Mouse (Mus musculus) CD4-positive, CD25-positive, alpha-beta regulatory T cell, adult 4 months (primary cell): ENCODE data around the gene Tmem28. TPM values are rescaled to one million over a fixed set of nuclear protein-coding genes. Genes with fewer than 3 reads are reported as not detected.

Experiments used
- ATAC-seq: one replicate; pipeline ENCODE4 v1.8.0; 2017
- polyA plus RNA-seq, 2 experiments: library from polyadenylated mRNA; unstranded; fragments of 100-300 nt; shearing (Covaris generic); gene quantifications; one replicate each; pipeline ENCODE4 v1.2.1; 2017

The Tmem28 gene
- polyA plus RNA-seq = not detected

DNA sequence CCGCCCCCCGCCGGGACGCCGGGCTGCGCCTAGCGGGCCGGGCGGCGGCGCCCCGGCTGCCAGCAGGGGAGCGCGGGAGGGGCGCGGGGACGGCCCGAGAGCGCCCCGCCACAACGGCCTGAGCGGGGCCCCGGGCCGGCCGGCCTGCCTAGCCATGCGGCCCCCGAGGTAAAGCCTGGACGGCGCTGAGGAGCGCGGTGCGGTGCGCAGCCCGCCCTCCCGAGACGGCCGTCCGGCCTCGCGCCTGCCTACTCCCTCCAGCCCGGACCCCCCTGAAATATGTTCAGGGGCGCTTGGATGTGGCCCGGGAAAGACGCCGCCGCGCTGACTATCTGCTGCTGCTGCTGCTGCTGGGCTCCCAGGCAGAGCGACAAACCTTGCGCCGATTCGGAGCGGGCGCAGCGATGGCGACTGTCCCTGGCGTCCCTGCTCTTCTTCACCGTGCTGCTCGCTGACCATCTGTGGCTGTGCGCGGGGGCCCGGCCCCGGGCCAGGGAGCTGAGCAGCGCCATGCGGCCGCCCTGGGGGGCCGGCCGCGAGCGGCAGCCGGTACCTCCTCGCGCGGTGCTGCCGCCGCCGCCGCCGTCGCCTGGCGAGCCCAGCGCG is at the start of gene Tmem28:
Gene Tmem28, plus strand, starts transcription at position 232 of the 606 bp plus-strand sequence.
- ATAC-seq = no peak

DNA sequence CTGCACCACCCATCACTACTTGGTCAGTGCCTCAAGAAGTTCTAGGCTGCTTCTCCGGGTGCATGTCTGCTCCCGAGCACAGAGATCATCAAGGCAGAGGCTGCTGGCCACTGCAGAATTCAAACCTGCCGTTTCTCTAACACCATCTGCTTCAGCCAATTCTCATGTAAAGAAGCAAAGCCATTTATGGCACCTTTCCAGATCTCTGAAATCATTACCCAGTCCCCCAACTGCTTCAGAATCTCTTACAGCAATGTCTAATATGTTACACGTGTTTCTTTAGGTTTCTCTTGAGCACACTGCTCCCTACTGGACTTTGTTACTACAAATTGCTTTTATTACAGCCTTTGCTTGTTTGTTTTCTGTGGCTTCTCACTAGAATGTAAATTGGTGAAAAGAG is 40.5 kb upstream of the Tmem28 start:
- ATAC-seq = no peak

DNA sequence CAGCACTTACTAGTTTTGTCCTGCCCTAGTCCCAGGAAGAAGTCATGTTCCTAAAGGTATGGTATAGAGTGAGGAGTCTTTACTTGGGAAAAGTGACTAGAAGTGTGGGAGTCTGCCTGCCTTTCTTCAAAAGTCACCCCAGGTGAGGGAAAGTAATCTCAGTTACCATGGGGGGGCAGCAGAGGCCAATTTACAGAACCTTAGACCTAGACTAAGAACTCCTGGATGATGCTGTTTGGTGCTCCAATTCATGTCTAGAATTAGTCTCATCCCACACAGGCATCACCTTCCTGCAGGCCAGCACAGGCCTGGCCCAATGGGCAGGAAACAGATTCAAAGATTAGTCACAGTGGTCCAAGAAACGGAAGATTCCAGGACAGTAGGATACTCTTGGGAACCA is 12.4 kb upstream of the Tmem28 start:
- no peak for ATAC-seq

DNA sequence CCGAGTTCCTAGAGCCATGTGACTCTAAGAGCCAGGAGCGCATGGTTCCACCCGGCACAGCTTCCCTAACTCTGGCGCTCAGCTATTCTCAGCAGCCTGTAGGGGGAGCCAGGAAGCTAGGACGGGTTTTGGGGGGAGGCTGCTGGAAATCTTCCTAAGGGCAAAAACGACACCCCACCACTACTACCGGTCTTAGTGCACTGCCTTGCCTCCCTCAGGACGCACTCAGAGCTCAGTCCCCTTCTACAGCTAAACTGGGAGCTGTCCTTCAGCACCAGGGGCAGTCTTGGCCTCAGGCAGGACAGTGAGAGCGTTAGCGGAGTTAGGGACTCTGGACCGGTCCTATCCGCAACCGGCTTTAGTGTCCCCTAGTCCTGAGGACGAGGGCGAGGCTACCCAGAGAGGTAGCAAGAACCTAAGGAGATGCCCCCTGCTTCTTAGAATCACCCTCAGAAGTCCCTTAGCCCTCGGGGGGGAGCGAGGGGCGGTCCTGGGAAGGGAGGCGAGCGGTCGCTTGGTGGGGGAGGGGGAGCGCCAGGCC is 1.4 kb upstream of the Tmem28 start:
- no peak for ATAC-seq

DNA sequence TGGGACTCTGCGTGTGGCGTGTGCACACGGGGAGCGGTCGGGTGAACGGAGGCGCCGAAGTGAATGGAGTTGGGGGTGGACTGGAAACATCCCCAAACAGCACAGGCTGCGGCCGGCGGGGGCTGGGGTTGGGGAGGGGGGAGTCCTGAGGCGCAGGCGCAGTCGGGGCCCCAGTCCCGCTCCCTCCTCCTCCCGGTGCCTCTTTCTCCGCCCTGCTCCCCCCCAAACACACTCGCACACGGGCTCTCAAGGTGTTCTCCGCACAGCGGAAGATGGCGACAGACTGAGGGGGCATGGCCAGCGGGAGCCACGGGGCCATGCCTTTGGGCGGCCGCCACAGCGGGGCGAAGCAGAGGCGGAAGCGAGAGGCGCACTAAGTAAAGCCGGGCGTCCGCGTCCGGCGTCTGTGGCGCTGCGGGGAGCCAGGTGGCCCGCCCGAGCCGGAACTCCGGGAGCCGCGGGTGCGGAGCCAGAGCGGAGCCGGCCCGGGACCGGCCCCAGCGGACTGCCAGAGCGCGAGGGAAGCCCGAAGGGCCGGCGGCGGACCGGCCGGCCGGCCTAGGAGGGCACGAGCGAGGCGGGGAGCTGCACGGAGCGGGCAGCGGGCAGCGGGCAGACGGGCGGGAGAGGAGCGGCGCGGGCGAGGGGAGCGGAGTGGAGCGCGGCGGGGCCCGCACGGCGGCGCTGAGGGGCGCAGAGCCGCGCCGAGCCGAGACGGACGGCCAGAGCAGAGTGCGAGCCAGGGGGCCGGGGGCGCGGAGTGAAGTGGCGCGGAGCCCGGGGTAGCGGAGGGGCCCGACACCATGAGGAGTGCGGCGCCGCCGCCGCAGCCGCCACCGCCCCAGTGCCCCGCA is 658 bp upstream of the Tmem28 start:
- no peak for ATAC-seq

DNA sequence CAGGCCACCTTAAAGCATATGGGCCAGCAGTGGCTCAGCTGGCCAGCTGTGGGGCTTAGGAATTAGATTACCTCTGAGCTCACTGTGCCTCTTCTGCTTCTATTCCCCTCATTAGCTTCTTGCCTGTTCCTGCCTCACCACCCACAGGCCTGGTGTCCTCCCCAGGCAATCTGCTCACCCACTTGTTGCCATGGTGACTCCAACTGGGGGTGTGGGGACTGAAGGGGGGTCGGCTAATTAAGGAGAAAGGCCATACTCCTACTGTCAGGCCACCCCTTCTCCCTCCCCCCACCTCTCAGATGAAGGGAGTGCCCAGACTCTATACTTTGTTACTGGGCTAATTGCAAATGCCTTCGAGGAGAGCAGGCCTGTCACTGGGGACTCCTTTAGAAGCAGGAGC is 21.3 kb downstream of the Tmem28 start:
- ATAC-seq = no peak

DNA sequence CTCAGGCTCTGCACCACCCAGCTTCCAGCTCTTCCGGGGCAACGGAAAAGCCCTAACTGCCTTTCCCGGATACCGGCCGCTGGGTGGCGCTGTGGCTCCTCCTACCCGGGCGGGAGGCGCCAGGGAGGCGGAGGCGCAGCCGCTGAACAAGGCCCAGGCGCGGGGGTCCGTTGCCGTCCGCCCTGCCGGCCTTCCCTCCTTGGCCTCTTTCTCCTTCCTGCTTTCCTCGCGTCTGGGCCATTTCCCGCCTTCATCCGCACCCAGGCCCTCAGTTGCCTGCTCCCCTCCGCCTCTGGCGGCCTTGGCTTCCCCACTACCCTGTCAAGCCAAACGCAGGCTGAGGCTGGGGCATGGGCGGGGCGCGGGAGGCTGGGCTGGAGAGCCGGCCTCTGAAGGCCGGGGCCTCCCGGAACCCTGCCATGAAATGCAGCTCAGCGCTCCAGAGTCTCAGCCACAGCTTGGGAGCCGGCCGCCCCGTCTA is 32.5 kb downstream of the Tmem28 start:
- ATAC-seq = no peak

DNA sequence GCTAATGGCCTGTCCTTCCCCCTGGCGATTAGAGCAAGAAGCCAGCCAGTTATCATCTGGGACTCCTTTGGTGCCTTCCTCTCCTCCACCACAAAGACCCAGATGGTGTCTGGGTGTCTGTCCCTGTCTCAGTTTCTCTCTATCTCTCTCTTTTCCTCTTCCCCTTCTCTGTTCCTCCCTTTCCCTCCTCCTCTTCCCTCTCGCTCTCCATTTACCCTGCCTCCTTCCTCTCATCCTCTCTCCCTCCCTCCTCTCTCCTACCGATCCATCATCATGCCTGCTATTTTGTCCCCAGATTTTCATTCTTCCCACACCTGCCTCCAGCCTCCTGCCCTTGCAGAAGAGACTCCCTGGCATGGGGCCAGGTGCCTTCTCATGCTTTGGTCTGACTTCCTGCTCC is 33.0 kb downstream of the Tmem28 start:
- ATAC-seq = no peak

DNA sequence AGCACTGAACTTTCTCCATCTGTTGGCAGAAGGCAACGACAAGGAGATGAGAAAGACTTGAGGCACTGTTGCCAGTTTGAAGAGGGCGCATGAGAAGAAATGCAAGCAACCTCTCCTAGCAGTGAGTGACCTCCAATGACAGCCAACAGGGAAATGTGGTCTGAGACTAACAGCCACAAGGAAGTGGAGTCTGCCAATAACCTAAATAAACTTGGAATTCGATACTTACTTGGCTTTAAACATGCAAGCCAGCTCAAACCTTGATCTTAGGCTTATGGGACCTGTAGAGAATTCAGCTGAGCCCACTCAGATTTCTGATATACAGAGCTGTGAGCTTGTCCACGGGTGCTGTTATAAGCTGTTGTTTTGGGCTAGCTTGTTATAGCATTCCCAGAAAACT is 51.4 kb downstream of the Tmem28 start:
- ATAC-seq = no peak

DNA sequence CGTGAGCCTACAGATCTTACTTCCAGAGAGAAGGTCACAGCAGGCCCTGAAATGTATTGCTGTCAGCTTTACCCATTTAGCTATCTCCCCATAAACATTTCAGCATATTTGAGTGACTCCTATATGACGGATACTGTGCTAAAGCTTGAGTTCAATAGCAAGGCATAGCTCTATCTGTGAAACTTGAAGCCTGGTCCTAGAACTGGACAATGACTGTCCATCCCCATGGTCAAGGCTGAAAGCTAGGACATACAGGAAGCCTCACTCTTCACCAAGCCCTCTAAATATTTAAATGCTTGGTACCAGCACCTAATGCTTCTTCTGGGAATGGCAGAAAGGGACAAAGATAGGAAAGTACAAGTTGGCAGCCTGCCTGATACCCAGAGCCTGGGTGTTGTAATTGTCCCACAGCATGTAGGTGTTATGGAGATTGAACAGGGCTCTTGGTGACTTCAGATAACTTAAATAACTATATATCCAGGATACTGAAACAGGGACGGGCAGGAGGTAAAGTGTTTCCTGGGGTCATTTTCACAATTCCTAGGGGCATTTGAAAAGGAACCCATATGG is 51.9 kb downstream of the Tmem28 start:
- ATAC-seq = no peak

DNA sequence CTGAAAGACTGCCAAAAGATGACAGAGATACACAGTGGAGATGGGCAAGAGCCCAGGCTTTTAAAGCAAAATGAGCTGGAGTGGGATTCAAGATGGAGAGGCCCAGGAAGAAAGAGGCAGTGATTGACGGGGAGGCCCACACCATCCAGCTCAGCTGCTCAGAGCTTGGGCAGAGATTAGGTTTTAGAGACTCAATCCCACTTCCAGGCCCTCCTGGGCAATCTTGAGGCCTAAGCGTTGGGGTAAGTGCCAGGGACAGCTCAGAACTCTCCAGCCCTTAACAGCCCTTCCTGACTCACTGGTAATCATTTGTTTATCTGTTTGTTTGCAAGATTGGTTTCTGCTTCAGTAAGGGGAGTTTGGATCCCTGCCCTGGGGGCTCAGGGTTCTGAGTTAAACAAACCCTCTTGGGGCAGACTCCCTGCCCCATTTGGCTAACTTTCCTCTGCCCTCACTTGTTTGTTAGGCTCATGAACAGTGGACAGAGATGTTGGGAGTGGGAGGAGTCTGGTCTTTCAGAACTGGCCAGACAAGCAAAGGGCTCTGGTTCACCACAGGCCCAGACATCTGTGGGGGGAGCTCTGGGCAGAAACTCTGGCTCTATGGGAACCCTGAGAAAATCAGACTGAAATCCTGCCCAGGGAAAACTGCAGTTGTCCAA is 52.6 kb downstream of the Tmem28 start:
- no peak for ATAC-seq

DNA sequence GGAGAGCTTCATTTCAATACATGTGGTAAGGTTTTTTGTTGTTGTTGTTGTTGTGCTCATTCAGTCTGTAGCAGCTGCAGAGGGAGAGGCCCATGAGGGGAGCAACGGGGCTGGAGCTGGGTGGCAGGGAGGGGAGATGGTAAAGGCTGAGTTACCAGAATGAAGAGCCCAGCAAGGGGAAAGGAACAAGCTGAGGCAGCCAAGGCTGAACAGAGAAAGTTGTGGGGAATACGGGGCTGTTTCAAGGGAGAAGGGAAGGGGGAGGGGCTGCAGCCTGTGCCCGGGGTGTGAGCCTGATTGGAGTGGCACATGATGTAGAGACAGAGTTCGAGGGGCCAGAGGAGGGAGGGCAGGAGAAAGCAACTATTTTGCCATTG is 53.1 kb downstream of the Tmem28 start:
- ATAC-seq = no peak

DNA sequence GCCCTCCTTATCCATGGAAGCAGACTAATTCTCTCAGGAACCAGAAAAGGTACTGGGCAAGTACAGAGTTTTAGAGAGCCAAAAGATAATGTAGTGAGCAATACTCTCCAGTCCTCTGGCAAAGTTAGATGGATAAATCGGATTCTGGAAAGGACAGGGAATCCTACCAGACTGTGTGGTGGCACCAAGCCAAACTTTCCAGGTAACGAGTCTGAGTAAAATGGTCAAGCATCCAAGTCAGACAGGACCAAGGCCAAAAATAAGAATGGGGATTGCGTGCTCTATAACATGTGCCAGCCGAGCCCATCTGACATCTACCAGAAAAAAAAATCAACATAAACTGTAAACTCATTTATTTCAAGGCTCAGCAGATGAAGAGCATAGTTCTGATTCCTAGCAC is 56.0 kb downstream of the Tmem28 start:
- ATAC-seq = no peak

DNA sequence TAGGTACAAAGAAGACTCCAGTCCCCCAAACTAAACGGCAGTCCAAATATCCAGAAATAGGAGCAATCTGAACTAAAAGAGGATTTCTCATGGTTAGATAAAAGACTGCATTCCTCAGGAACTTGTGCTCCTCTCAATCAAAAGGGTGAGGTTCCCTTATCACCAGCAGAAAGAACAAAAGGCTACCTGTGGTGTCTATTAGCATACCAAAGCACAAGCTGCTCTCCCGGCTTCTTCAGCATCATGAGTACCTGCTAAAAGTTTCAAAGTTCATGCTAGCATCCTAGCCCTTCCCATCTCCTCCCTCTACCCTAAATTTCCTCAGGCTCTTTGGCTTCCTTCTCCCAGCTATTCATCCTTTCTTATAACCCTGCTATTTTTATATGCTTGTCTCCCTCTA is 62.6 kb downstream of the Tmem28 start:
- no peak for ATAC-seq

Other genes with a start within 250 kb of the Tmem28 start
- not detected for gene Eda, start 154.6 kb downstream of the Tmem28 start, polyA plus RNA-seq